8 mouse cellular contexts compared by ENCODE assay signal in the genomic region with DNA sequence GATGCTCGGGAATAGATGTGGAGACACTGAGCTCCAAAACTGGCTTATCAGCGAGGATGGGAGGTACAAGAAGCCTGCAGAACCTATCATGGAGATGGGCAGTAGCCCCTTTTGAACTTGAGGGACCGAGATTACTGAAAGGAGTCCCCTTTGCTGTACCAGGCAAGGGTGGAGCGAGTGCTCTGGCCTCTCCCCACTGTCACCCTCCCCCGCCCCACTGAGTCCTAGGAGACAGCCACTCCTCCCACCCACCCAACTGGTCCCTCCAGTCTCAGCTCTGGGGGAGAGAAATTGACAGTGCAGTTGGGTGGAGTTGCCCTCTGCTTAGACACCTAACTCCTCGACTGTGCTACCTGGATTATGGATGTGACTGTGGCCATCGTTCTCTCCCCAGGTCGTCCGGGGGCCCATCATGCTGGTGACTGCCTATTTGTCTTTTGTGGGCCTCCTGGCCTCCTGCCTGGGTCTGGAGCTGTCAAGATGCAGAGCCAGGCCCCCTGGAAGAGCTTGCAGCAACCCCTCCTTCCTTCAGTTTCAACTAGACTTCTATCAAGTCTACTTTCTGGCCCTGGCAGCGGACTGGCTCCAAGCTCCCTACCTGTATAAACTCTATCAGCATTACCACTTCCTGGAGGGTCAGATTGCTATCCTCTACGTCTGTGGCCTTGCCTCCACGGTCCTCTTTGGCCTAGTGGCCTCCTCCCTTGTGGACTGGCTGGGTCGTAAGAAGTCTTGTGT. TPM values are rescaled to one million over a fixed set of nuclear protein-coding genes. Genes with fewer than 3 reads are reported as not detected.
DNase-seq lines count a peak whose midpoint lies in the region; ATAC-seq lines count a peak whose summit lies in the region.

No protein-coding gene starts in this region.

- peaks cover 9% of the 10 kb centered on the region for H3K36me3 ChIP-seq in lung, embryonic 15.5 days
- peaks cover 26% of the 10 kb centered on the region for H3K36me3 ChIP-seq in hindbrain, embryonic 10.5 days

- peak overlapping the region; percentile 90 for H3K4me2 ChIP-seq in lung, embryonic 15.5 days

- H3K4me1 ChIP-seq in lung, embryonic 15.5 days: peaks cover 23% of the 10 kb centered on the region
- H3K4me1 ChIP-seq in hindbrain, embryonic 10.5 days (replicated peaks): peaks cover 17% of the 10 kb centered on the region

- H3K27ac ChIP-seq in lung, embryonic 15.5 days: peak overlapping the region; percentile 92
- H3K27ac ChIP-seq in hindbrain, embryonic 10.5 days: peak overlapping the region; percentile 92

- no peak for DNase-seq in lung, postnatal 4 days
- peak; percentile 48 for DNase-seq in cerebellum, adult 9-10 months
- DNase-seq in hindbrain, embryonic 10.5 days (ENCODE audit: low spot score): no peak
- no peak for DNase-seq in left cerebral cortex, postnatal 25 days (ENCODE audit: low spot score in 2 of 2)
- DNase-seq in gastrocnemius, adult 18-20 months (ENCODE audit: low spot score): no peak
- DNase-seq in embryo, embryonic 10.5 days (ENCODE audit: low spot score): no peak

- peak overlapping the region; percentile 81 for H3K4me3 ChIP-seq in lung, embryonic 15.5 days
- peak overlapping the region; percentile 84 for H3K4me3 ChIP-seq in hindbrain, embryonic 10.5 days

- no peaks in the 10 kb centered on the region for H3K27me3 ChIP-seq in lung, embryonic 15.5 days
- no peaks in the 10 kb centered on the region for H3K27me3 ChIP-seq in hindbrain, embryonic 10.5 days (ENCODE audit: insufficient read depth, poor library complexity, severe bottlenecking)

- H3K9me3 ChIP-seq in lung, embryonic 15.5 days: no peaks in the 10 kb centered on the region
- no peaks in the 10 kb centered on the region for H3K9me3 ChIP-seq in hindbrain, embryonic 10.5 days

- intact Hi-C loops in left cerebral cortex, postnatal 25 days (cut with DNase I): loop anchor here (2.0 kb wide), 1 partner anchor 41 kb away; no protein-coding TSS in a partner anchor

- peak; percentile 25; the same call in 1 of the 2 replicates for ATAC-seq in lung, embryonic 15.5 days (ENCODE audit: borderline replicate concordance, extremely low read depth, low FRiP score, low TSS enrichment)
- ATAC-seq in megakaryocyte progenitor cell, adult 5-6 weeks (replicated peaks; ENCODE audit: poor library complexity): peak; percentile 7; the same call in 1 of the 2 replicates

- H3K9ac ChIP-seq in lung, embryonic 15.5 days: peak overlapping the region; percentile 77

- WGBS in lung, embryonic 15.5 days: 16% methylated on average over 13 of the region's 13 CpGs
- WGBS in hindbrain, embryonic 10.5 days: 31% methylated on average over 13 of the region's 13 CpGs

RNA-seq across cellular contexts. Expression of a gene that starts 0.7 kb away (rescaled TPM):
- 63.8 and 65.3 TPM in 2 replicates for polyA plus RNA-seq in lung, embryonic 15.5 days (2015; fragmentation: Nextera tagmentation; extraction: Ambion mirVana)
- polyA plus RNA-seq in hindbrain, embryonic 10.5 days (2016; fragmentation: Nextera tagmentation; extraction: Ambion mirVana): 61.5 and 66.1 TPM in 2 replicates
- total RNA-seq in megakaryocyte progenitor cell, adult 5-6 weeks (2015): 28.2 and 33.0 TPM in 2 replicates
- total RNA-seq in megakaryocyte progenitor cell, adult 5-6 weeks (2017): 17.8 and 25.5 TPM in 2 replicates
- 10 to 100 TPM; 42.1 to 43.9 TPM for total RNA-seq in left cerebral cortex, postnatal 25 days (2021)
- 10 to 100 TPM; 15.7 to 16.4 TPM for total RNA-seq in gastrocnemius, adult 18-20 months (2021)

RNA-seq across cellular contexts. Expression of a gene that starts 9.6 kb away (rescaled TPM):
- 0.53 and 0.57 TPM in 2 replicates for polyA plus RNA-seq in lung, embryonic 15.5 days (2015; fragmentation: Nextera tagmentation; extraction: Ambion mirVana)
- polyA plus RNA-seq in hindbrain, embryonic 10.5 days (2016; fragmentation: Nextera tagmentation; extraction: Ambion mirVana): 0.26 and 0.35 TPM in 2 replicates
- total RNA-seq in megakaryocyte progenitor cell, adult 5-6 weeks (2015): not detected in 2 replicates
- not detected in 2 replicates for total RNA-seq in megakaryocyte progenitor cell, adult 5-6 weeks (2017)
- total RNA-seq in left cerebral cortex, postnatal 25 days (2021): not detected
- not detected for total RNA-seq in gastrocnemius, adult 18-20 months (2021)

RNA-seq across cellular contexts. Expression of a gene that starts 16.1 kb away (rescaled TPM):
- 27.6 and 32.2 TPM in 2 replicates for polyA plus RNA-seq in lung, embryonic 15.5 days (2015; fragmentation: Nextera tagmentation; extraction: Ambion mirVana)
- 42.6 and 52.2 TPM in 2 replicates for polyA plus RNA-seq in hindbrain, embryonic 10.5 days (2016; fragmentation: Nextera tagmentation; extraction: Ambion mirVana)
- 33.9 and 34.8 TPM in 2 replicates for total RNA-seq in megakaryocyte progenitor cell, adult 5-6 weeks (2015)
- 15.0 and 19.2 TPM in 2 replicates for total RNA-seq in megakaryocyte progenitor cell, adult 5-6 weeks (2017)
- under 1 TPM; 0.60 to 0.76 TPM for total RNA-seq in left cerebral cortex, postnatal 25 days (2021)
- under 1 TPM; 0.21 to 0.36 TPM for total RNA-seq in gastrocnemius, adult 18-20 months (2021)

RNA-seq across cellular contexts. Expression of a gene that starts 22.6 kb away (rescaled TPM):
- polyA plus RNA-seq in lung, embryonic 15.5 days (2015; fragmentation: Nextera tagmentation; extraction: Ambion mirVana): 43.7 and 43.8 TPM in 2 replicates
- 22.1 and 24.5 TPM in 2 replicates for polyA plus RNA-seq in hindbrain, embryonic 10.5 days (2016; fragmentation: Nextera tagmentation; extraction: Ambion mirVana)
- 4.1 and 4.8 TPM in 2 replicates for total RNA-seq in megakaryocyte progenitor cell, adult 5-6 weeks (2015)
- 3.9 and 4.2 TPM in 2 replicates for total RNA-seq in megakaryocyte progenitor cell, adult 5-6 weeks (2017)
- total RNA-seq in left cerebral cortex, postnatal 25 days (2021): 10 to 100 TPM; 12.7 to 15.4 TPM
- 10 to 100 TPM in 1 of 2 experiments, 1 to 10 TPM in 1; 5.9 to 11.6 TPM for total RNA-seq in gastrocnemius, adult 18-20 months (2021)

RNA-seq across cellular contexts. Expression of a gene that starts 46.0 kb away (rescaled TPM):
- polyA plus RNA-seq in lung, embryonic 15.5 days (2015; fragmentation: Nextera tagmentation; extraction: Ambion mirVana): 368 and 401 TPM in 2 replicates
- 331 and 368 TPM in 2 replicates for polyA plus RNA-seq in hindbrain, embryonic 10.5 days (2016; fragmentation: Nextera tagmentation; extraction: Ambion mirVana)
- 345 and 346 TPM in 2 replicates for total RNA-seq in megakaryocyte progenitor cell, adult 5-6 weeks (2015)
- 343 and 379 TPM in 2 replicates for total RNA-seq in megakaryocyte progenitor cell, adult 5-6 weeks (2017)
- total RNA-seq in left cerebral cortex, postnatal 25 days (2021): 100 to 1,000 TPM; 365 to 396 TPM
- 100 to 1,000 TPM; 264 to 302 TPM for total RNA-seq in gastrocnemius, adult 18-20 months (2021)

Comparison
In these comparisons a context has a peak if more than half of its experiments do, and no peak if none do; other contexts are left out.
1. RNA of a gene that starts 16.1 kb away (total RNA-seq): 15.0 to 34.8 TPM in megakaryocyte progenitor cell, adult 5-6 weeks; 0.60 to 0.76 TPM in left cerebral cortex, postnatal 25 days and 0.21 to 0.36 TPM in gastrocnemius, adult 18-20 months; every median in the first group is over 4 times any median in the second.